Mouse (Mus musculus) mature B cell (primary cell): ENCODE data around the gene Rbm8a.

Source experiments
- in situ Hi-C: fragments of 300-500 bp; cut with MboI; formaldehyde crosslinking; loops from 2 replicates; pipeline ENCODE4 v1.14.3; 2019

Rbm8a gene

GRCm38 (mm10) chr3:96669727-96670468, 40.2 kb downstream of the Rbm8a start, which contains the start of gene Ankrd35:
TSS of gene Ankrd35 (plus strand) at chr3:96670131.
- in situ Hi-C loops: no loop called here

DNA sequence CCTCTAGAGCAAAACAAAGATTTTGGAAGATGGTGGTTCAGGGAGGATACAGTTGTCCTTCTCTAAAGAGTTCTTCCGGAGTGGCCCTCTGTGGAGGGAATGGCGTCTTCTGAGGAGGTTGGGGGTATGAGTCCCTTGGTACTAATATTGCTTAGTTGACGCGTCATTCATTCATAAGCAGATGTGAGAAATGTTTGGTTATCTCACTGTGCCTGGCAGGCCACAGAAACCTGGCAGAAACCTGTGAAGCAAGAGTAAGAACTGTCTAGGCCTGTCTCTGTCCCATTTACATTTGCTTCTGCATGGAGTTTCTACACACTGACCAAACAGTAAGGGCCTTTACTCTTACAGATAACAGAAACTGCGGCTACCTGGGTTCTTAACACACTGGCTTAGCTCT, 41.8 kb downstream of the Rbm8a start:
- in situ Hi-C loops: no loop called here

GRCm38 (mm10) chr3:96673514-96673913, 43.8 kb downstream of the Rbm8a start:
- in situ Hi-C loops: no loop called here

- in situ Hi-C loops: no loop called here
Measured at GRCm38 (mm10) chr3:96674442-96674841, 44.7 kb downstream of the Rbm8a start.

DNA sequence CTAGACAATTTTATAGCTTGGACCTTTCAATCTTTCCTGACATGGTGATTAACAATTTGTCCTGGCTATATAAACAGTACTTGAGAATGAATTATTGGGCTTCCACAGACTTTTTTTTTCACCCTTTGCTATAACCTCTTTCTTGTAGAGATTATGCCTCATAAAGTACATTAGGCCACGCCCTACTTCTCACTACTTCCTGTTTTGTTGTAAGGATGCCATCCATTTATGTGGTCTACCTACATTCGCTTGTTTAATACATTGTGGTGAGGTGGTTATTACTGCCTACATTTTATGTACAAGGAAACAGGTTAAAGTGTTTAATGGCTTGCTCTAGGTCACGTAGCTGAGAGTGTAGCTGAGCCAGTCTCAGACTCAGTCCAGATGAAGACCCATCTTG, 45.4 kb downstream of the Rbm8a start:
- in situ Hi-C loops: no loop called here

DNA sequence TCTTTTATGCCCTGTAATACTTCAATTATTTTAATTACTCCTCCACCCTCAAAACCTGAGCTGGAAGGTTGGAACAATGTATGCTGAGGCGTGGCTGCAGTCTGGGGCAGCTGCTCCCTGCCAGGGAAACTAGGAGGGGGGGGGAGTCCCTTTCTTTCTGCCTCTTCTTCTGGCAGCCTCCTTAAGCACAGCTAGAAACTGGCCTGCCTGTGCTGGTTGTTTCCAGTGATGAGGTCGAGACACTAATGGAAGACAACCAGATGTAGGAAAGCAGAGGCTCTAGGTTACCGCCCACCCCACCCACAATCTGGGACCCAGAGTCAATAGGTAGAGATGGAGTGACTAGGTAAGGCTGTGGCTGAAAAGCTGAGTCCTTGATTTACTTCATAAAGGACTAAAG, 46.0 kb downstream of the Rbm8a start:
- in situ Hi-C loops: no loop called here

- in situ Hi-C loops: no loop called here
Measured at GRCm38 (mm10) chr3:96678456-96678855, 48.7 kb downstream of the Rbm8a start.

- in situ Hi-C loops: no loop called here
Measured at GRCm38 (mm10) chr3:96679159-96679674, 49.5 kb downstream of the Rbm8a start.

- in situ Hi-C loops: no loop called here
Measured at GRCm38 (mm10) chr3:96680269-96680956, 50.7 kb downstream of the Rbm8a start.
